Mouse (Mus musculus) Patski (cell line): ENCODE measurements around the gene Slc22a15. TPM values are rescaled to one million over a fixed set of nuclear protein-coding genes. Genes with fewer than 3 reads are reported as not detected.

ENCODE experiments used
- ATAC-seq: fragments of 100-300 bp; one replicate; pipeline ENCODE4 v1.8.0; 2021
- CTCF ChIA-PET: fragments of 350-600 bp; sonication (Branson Sonifier 250); formaldehyde crosslinking; loops from one replicate; lab custom pipeline; 2022; ENCODE audit warnings: inconsistent platforms; lab: Charles Lee
- POLR2A ChIA-PET: fragments of 350-600 bp; sonication (Branson Sonifier 250); formaldehyde crosslinking; loops from one replicate; lab custom pipeline; 2022; ENCODE audit warnings: antibody characterized with exemption, inconsistent platforms; lab: Charles Lee
- DNase-seq: peaks from one replicate; pipeline ENCODE4 v3.0.0-alpha.2; 2011; ENCODE audit warnings: low read depth, low spot score
- H3K27me3 ChIP-seq: fragments of 371-371 bp; one replicate; pipeline ENCODE4 v1.5.1; 2021
- CTCF ChIP-seq: fragments of 100-300 bp; IDR thresholded peaks from one replicate; pipeline ENCODE4 v1.5.1; 2021
- in situ Hi-C: fragments of 300-500 bp; cut with MboI; formaldehyde crosslinking; loops from 3 replicates; pipeline ENCODE4 v1.11.1; 2018; ENCODE audit warnings: low pct_unique_long_range_greater_than_20kb, mixed read lengths
- polyA plus RNA-seq: library from polyadenylated mRNA; unstranded; gene quantifications from one replicate; pipeline ENCODE4 v1.2.3, GENCODE M21; 2021

Gene Slc22a15
- 21.9 TPM for polyA plus RNA-seq

DNA sequence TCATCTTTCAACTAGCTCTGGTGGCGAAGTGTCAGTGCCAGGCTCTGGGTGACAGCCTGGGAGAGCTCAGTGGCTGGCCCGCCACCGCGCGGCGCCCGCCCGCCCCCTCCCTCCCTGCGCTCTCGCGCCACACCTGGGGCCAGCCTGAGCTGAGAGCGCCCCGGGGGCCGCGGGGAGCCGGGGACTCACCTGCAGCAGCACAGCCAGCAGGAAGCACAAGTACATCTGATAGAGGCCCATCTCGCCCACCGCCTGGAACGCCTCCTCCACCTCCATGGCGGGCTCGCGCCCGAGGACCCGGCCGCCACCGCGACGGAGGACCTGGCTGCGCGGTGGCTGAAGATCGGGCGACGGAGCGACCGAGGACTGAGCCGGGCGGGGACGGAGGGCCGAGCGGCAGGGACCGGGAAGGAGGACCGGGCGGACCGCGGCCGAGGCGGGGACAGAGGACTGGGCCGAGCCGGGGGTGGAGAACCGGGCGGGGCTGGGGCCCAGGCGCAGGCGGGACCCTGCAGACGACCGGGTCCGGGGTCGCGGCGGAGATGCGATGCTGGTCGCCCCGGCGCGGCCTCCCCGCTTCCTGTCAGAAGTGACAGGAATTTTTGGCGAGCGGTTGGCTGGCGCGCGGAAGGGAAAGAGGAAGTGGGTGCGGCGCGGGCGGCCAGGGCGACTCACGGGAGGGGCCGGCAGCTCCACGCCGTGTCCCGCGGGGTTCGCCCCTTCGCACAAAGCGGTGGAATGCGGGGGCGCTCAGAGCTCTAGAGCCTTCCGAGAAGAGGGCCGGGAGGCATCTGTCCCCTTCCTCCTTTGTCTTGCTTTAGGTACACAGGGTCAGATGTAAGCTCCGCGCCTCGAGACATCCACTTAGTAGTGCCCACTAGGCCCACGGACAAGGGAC lies at the start of gene Slc22a15:
Gene Slc22a15 (minus strand): TSS at position 611 of the 898 bp plus-strand sequence.
- DNase-seq (no peak), ATAC-seq (peak; percentile 55)
- TF ChIP-seq CTCF, result peak; percentile 60
- in situ Hi-C loops, result no loop called here
- ChIA-PET POLR2A (interaction anchor here (0.6 kb wide), 1 partner anchor 1076 kb away, joined by 4 read pairs; no protein-coding TSS in a partner anchor), CTCF (interaction anchor here (0.8 to 2.1 kb wide), 5 partner anchors 13 to 319 kb away, joined by 3 to 7 read pairs (median 3); no protein-coding TSS in a partner anchor)
- H3K27me3 ChIP-seq, result no peaks in the 10 kb centered on the region

DNA sequence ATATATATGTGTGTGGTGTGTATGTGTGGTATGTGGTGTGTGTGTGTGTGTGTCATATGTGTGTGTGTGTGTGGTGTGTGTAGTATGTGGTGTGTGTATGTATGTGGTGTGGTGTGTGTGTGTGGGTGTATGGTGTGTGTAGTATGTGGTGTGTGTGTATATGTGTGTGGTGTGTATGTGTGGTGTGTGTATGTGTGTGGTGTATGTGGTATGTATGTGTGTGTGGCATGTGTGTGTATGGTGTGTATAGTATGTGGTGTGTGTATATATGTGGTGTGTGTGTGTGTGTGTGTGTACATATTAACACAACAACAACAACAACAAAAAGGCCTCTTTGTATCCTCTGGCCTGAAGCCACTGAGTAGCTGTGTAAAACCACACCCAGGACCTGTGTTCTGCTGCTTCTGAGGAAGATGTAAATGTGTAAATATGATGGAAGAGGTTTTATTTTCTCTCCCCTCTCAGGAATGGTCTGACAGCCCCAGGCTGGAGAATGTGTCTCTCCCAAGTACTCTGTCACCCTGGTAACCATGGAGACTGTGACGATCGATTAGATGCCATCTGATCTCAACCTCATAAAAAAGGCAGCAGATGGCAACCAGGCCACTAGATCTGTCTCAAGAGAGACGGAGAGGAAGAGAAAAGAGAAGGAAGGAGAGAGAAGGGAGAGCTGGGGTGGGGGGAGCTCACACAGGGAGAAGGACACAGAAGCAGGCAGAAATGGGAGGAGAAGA lies 42.7 kb upstream of the Slc22a15 start:
- in situ Hi-C loops, result no loop called here
- ChIA-PET CTCF (no interaction called here), POLR2A (interaction anchor here (0.7 kb wide), 1 partner anchor 20 kb away, joined by 3 read pairs; no protein-coding TSS in a partner anchor)
- ATAC-seq, result no peak
- no peak for TF ChIP-seq CTCF
- no peaks in the 10 kb centered on the region for H3K27me3 ChIP-seq
- no peak for DNase-seq

DNA sequence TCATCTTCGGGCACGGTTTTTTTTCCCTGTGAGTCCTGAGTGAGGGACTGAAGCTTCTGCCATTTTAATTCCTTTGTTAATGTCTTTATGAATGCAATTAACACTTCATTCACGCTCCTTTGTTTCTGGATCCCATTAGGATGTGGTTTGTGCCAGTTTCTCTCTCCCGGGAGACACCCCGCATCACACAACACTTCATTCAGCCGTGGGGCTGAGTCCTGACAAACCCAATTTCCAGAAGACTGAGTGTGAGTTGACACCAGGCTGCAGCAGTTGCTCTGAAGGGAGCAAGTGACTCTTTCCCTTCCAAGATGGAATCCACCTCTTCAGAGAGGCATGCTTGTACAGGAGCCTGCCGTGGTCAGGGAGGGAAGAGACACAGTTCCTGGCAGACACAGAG lies 40.1 kb upstream of the Slc22a15 start:
- CTCF ChIA-PET, result no interaction called here
- H3K27me3 ChIP-seq, result no peaks in the 10 kb centered on the region
- in situ Hi-C loops, result no loop called here
- no peak for TF ChIP-seq CTCF
- POLR2A ChIA-PET, result no interaction called here
- DNase-seq (no peak), ATAC-seq (no peak)

DNA sequence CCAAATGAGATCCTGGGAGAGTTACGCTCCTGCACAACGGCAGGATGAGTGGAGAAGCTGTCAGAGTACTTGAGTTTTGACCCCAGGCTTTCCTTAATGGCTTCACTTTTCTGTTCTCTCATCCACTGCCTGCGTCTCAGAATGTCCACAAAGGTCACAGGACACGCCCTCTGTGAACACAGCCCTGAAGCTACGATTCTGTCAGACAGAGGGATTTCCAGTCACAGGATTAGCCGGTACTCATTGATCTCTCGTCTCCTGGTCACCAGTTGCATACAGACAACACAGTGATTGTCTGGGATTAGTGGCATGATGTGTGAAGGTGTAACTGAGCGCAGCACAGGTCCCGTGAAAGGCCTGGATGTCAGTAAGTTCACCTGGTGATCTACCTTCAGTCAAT lies 39.2 kb upstream of the Slc22a15 start:
- ATAC-seq, result no peak
- ChIA-PET POLR2A (no interaction called here), CTCF (no interaction called here)
- no peaks in the 10 kb centered on the region for H3K27me3 ChIP-seq
- in situ Hi-C loops, result no loop called here
- no peak for DNase-seq
- no peak for TF ChIP-seq CTCF

DNA sequence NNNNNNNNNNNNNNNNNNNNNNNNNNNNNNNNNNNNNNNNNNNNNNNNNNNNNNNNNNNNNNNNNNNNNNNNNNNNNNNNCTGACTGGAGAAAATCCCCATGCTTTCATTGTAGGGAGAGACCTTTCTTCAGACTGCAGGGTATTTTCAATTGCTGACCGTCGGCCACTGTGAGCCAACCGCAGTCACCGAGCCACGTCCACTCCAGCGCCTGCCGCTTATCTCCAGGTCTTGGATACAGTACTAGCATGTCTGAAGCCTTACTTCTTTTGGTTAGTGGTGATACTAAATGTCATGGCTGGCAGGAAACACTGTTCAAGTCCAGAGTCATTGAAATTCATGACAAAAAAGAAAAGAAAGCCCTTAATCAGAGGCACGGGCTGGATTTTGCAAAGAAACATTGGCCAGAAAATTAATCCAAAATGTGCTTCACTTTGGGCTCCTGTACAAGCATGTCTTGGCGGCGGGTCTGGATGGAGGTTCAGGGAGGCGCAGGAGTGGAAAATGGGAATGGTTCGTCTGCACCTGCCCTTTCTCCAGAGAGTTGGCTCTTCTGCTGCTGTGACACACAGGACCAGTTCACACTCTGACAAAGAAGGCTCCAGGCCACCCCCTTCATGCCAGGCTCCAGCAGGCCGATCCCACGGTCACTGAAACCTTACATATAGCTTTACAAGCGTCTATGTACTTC lies 37.0 kb upstream of the Slc22a15 start:
- TF ChIP-seq CTCF, result no peak
- CTCF ChIA-PET, result no interaction called here
- DNase-seq (no peak), ATAC-seq (no peak)
- in situ Hi-C loops, result no loop called here
- POLR2A ChIA-PET, result no interaction called here
- no peaks in the 10 kb centered on the region for H3K27me3 ChIP-seq

DNA sequence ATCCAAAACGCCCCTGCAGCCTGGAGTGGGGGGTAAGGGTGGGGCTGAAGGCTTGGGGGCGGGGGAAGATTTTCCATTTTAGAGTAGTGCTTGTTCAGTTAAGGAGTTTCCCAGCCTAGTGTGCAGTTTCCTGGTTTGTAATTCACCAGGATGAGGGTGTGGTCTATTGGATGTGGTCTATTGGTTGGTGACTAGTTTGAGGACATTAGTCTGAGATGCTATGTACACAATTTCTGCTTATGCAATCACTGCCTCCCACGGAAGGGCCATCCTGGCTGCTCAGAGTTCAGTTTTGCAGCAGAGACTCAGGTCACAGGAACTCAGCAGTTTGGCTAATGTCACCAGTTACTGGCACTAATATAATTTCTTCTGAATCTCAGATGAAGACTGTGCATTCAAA lies 33.8 kb upstream of the Slc22a15 start:
- CTCF ChIA-PET, result no interaction called here
- no peak for TF ChIP-seq CTCF
- ATAC-seq (no peak), DNase-seq (no peak)
- in situ Hi-C loops, result no loop called here
- POLR2A ChIA-PET, result interaction anchor here (0.6 kb wide), 1 partner anchor 57 kb away, joined by 3 read pairs; no protein-coding TSS in a partner anchor
- H3K27me3 ChIP-seq, result no peaks in the 10 kb centered on the region

DNA sequence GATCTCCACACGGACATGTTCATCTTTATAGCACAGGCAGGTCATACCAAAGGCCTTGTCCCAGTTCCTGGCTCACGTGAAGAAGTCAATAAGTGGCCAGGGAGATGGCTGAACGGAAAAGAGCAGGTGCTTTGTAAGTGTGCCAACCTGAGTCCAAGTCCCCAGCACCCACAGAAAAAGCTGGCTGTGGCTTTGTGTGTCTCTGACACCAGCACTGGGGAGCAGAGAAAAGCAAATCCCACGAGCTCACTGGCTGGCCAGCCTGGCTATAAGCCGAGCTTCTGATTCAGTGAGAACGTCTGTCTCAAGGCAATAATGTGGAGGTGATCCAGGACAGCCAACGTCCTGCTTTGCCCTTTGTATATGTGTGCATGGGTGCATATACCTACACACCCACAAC lies 29.3 kb upstream of the Slc22a15 start:
- in situ Hi-C loops, result no loop called here
- no peaks in the 10 kb centered on the region for H3K27me3 ChIP-seq
- no peak for DNase-seq
- TF ChIP-seq CTCF, result no peak
- ChIA-PET POLR2A (interaction anchor here (1.1 kb wide), 1 partner anchor 245 kb away, joined by 4 read pairs; no protein-coding TSS in a partner anchor), CTCF (interaction anchor here (1.0 to 1.1 kb wide), 2 partner anchors 9 to 51 kb away, joined by 3 read pairs; no protein-coding TSS in a partner anchor)
- ATAC-seq, result no peak

GRCm38 (mm10) chr3:101952577-101952976 lies 28.3 kb upstream of the Slc22a15 start:
- CTCF ChIA-PET, result interaction anchor here (1.5 to 1.6 kb wide), 2 partner anchors 53 to 109 kb away, joined by 3 to 5 read pairs; no protein-coding TSS in a partner anchor
- in situ Hi-C loops, result no loop called here

DNA sequence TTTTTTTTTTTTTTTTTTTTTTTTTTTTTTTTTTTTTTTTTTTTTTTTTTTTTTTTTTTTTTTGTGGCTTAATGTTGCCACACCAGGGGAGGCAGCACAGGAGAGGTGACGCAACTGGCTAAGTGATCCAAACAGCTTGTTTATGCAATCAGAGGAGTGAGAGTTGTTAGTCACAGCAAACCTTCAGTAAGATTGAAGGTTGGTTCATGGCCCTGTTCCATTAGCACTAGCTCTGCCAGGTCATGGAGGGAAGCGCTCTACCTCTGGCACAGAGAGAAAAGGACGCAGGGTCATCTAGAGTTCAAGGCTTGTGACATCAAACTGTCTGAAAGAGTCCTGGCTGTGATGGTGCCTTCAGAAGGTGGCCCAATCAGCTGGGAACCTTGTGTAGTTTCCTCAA lies 24.3 kb upstream of the Slc22a15 start:
- in situ Hi-C loops, result no loop called here

More at GRCm38 (mm10) chr3:101952577-101952976, 28.3 kb upstream of the Slc22a15 start:
- POLR2A ChIA-PET, result interaction anchor here (1.3 kb wide), 1 partner anchor 24 kb away, joined by 9 read pairs; no protein-coding TSS in a partner anchor
- no peak for TF ChIP-seq CTCF
- no peak for ATAC-seq
- H3K27me3 ChIP-seq, result no peaks in the 10 kb centered on the region
- no peak for DNase-seq

More for the DNA sequence above, 24.3 kb upstream of the Slc22a15 start:
- POLR2A ChIA-PET, result interaction anchor here (0.6 to 0.9 kb wide), 3 partner anchors 8 to 188 kb away, joined by 3 to 14 read pairs (median 7); no protein-coding TSS in a partner anchor
- no peak for TF ChIP-seq CTCF
- H3K27me3 ChIP-seq, result no peaks in the 10 kb centered on the region
- DNase-seq, result peak; percentile 46
- CTCF ChIA-PET, result no interaction called here
- peak; percentile 61 for ATAC-seq
